Mouse (Mus musculus) kidney, adult 9 months (tissue): ENCODE measurements around the gene Phkb.
A peak's percentile ranks its signal among the peaks of the same experiment; 100 is the strongest.

Source experiments
- DNase-seq: peaks from one replicate; pipeline ENCODE4 v3.0.0; 2022

Phkb gene

DNA sequence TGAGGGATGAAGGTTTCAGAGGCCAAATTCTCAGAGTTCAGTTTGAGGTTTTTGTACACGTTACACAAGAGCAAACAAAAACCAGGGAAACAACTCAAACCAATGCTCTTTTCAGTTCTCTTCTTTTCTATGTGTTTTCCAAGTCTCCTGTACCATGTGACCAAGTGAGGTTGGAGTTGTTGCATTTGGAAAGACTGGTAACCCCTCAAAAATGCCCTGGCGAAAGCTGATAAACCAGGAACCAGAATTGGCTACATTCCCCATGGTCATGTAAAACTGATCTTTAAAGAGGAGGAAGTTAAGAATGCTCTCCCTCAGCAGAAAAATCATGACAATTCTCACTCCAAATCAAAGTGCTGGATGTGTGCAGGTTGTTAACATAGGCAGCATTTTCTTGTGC is 117.6 kb downstream of the Phkb start:
- DNase-seq, result no peak

DNA sequence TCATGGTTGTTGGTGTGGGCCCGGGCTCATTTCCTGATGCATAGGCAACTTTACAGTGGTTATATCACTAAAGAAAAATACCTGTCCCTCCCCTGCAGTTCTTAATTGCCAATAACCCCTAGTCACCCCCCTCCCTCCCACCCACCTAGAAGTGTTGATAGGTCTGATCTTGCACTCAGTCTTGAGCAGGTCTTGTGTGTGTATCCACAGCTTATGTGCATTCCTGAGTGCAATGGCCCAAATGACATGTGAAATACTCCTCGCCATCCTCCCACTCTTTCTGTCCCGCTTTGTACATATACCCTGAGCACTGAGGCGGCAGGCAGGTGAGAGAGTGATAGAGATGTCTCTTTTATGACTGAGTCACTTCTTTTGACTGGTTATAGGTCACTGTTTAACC is 119.1 kb downstream of the Phkb start:
- DNase-seq, result no peak

DNA sequence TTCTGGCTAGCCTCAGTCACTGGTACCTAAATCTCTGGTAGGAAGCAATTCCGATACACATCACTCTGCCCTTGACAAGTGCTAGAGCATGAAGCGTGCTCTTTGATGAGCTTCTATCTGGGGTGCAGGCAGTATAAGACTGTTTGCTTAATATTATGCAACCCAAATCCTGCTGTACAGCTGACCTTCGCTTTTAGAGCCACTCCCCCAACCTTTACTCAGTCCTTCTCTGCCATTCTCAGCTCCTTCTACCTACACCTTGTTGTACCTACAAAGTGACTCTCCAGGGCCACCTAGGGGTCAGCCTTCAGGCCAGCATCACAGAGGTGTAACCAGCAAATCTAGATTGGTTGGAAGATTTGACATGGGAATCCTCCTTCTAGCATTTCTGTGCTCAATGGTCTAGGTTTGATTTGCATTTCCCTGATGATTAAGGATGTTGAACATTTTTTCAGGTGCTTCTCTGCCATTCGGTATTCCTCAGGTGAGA is 136.9 kb downstream of the Phkb start:
- peak; percentile 9 for DNase-seq

- no peak for DNase-seq
These were observed 152.2 kb downstream of the Phkb start for GRCm38 (mm10) chr8:85992911-85993310.

GRCm38 (mm10) chr8:85993661-85994060 is 152.9 kb downstream of the Phkb start:
- no peak for DNase-seq

GRCm38 (mm10) chr8:85995971-85996370 is 155.2 kb downstream of the Phkb start:
- DNase-seq, result no peak

GRCm38 (mm10) chr8:86006485-86006884 is 165.7 kb downstream of the Phkb start:
- DNase-seq, result peak; percentile 1

- no peak for DNase-seq
These were observed 176.0 kb downstream of the Phkb start for GRCm38 (mm10) chr8:86016806-86017205.

DNA sequence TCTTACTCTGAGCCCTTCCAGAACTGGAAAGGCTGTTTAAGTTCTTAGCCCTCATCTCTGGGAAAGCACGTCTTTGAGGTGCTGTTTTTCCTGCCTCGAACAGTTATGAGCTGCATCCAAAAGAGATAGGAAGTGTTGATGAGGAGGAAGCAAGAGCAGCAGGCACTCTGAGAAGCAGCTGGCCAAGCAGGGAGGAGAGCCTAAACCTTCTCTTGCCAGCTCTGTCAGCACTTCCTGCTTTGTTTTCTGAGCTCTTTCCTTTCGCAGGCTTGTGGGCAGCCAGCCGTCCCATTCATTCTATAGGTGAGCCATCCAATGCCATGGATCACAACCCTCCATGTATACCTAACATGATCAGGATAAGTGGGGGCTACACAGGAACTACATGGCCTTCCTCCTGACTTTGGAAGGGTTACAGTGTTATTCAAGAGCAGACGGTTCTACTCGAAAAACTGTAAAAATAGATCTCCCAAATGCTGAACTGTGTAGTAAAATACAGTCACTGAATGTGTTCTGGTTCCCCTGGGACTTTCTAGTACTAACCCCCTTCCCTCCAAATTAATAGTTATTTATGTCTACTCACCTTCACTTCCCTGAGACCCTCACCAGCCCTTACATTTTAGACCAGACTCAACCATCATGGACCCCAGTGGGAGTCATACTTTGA is 188.0 kb downstream of the Phkb start:
- no peak for DNase-seq

GRCm38 (mm10) chr8:86029451-86029850 is 188.7 kb downstream of the Phkb start:
- no peak for DNase-seq

DNA sequence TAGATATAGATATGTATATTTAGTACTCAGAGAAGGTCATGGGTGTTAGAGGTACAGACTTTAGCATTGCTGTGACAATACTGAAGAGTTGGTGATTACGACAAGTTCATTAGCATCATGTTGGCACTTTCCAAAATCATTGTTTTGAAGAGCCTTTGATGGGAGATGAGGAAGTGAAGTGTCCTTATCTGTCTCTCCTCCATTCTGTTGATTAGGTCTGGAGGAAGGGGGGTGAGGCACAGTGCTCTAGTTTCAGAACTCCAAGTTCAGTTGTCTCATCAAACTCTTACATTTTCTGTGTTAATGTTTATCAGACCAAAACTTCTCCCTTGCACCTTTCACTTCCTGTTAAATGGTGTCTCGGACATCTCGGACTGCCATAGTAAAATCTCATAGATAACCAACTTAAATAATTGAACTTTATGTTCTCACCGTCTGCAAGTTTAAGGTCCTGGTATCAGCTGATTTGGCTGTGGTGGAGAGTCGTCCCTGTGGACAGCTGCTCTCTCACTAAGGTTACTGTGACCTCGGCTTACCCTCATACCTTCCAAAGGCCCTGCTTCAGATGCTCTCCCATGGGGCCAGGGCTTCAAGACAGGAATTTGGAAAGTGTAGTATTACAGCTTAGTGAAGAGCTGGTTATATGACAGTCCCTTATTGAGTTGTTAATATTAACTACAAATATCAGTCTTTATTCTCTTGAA is 194.1 kb downstream of the Phkb start:
- no peak for DNase-seq

DNA sequence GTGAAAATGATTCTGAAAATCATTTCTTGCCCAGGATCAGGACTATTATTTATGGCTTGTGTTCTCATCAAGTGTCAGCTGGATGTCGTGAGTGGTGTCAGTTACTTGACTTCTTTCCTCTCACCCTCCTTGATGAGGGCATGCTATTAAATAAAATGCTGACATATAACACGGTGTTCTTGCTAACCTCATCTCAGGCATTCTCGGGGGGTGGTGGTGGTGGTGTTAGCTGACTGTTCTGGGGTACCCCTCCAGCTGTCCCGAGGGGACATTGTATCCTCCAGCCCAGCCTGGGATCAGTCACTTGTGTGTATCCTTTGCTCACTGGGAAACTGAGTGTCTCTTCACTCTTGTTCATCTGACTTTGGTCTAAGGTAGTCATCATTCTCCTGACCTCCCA is 194.6 kb downstream of the Phkb start:
- no peak for DNase-seq

- DNase-seq, result no peak
These were observed 197.7 kb downstream of the Phkb start for GRCm38 (mm10) chr8:86038462-86038861.

DNA sequence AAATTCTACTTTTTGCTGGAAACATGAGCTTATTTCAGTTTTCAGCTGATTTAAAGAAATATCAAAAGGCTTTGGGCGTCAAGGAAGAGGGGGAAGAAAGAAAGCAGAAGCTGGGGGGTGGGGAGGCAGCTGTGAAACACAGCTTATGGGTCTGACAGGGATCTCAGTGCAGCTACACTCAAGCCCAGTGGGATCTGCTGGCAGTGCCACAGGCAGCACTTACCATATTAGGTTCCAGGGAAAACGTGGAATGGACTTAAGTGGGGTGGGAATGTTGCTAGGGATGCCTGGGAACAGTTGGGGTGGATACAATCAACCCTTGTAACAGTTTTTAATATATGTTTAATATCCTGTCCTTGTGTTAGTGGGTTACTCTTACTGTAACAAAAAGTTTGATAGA is 201.3 kb downstream of the Phkb start:
- no peak for DNase-seq

- DNase-seq, result no peak
These were observed 210.1 kb downstream of the Phkb start for GRCm38 (mm10) chr8:86050882-86051281.

DNA sequence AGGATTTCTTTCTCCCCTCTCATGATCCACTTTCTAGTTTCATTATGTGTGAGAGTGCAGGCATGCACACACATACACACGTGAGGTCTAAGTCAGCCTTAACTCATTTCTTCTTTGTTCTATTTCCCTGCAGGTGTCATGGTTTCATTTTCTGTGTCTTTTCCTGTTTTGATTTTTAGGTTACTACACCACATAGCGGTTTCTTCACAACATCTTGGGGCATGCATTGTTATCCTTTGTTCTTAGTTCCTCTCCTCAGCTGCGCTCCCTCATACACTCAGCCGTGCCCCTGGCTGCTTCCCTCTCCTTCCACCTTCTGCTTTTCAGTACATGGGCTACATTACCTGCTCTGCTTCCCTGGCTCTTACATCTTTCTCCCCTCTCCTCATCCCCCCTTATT is 211.2 kb downstream of the Phkb start:
- no peak for DNase-seq

- no peak for DNase-seq
These were observed 217.9 kb downstream of the Phkb start for GRCm38 (mm10) chr8:86058618-86059017.

DNA sequence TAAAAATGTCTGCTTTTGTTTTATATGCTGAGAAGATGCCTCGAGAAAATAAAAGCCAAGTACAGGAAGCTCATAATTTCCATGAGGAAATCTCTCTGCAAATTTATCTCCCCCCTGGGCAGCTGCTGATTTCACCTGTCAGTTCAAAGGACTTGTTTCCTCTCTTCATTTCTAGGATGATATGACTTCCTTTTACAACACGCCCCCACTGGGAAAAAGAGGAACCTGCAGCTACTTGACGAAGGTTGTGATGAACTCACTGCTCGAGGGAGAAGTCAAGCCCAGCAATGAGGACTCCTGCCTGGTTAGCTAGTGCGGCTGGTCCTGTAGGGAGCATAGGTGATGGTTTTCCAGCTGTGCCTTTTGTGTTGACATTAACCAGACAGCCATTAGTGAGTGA is 218.4 kb downstream of the Phkb start:
- DNase-seq, result no peak

DNA sequence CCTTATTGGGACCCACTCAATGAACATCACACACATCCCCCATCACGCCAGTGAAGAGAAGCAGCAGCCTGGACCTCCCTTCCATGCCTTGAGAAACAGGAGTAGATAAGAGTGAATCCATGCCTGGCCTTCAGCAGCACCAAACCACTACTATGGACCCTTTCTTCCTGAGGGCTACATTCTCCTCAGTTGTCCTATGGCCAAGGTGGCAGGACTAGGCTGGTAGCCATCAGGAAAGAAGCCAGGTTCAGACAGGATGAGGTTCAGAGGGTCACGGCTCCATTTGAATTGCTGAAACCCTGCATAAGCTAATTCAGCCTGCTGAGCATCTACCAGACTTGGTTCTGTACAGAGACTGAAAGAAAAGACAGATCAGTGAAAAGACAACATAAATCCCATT is 222.7 kb downstream of the Phkb start:
- DNase-seq, result no peak

GRCm38 (mm10) chr8:86079433-86079832 is 238.7 kb downstream of the Phkb start:
- DNase-seq, result no peak

DNA sequence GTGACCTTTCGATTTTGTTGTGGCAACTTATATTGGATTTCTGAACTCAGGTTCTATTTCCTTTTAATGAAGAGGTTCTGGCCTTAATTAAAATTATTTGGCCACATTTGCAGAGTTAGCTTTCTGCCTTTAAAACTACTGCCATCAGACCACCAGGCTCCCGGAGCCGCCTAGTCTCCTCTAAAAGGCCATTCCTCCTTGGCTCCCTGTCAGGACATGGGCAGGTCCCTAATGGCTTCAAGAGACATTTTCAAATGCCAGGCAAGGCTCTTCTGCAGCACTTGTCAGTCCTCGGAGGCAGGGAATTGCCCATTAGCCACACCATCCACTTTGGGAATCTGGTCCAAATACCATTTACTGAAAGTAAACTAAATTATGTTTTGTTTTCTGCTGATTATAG is 242.6 kb downstream of the Phkb start:
- DNase-seq, result no peak

- no peak for DNase-seq
These were observed 246.0 kb downstream of the Phkb start for GRCm38 (mm10) chr8:86086791-86087190.

- no peak for DNase-seq
These were observed 246.7 kb downstream of the Phkb start for GRCm38 (mm10) chr8:86087468-86087867.

- DNase-seq, result no peak
These were observed 249.9 kb downstream of the Phkb start for GRCm38 (mm10) chr8:86090666-86091065.
